ENCODE assay signal across 10 mouse cellular contexts in genomic region chr16:38239729-38240128, GRCm38 (mm10). TPM values are rescaled to one million over a fixed set of nuclear protein-coding genes. Genes with fewer than 3 reads are reported as not detected.
DNase-seq lines count a peak whose midpoint lies in the region; ATAC-seq and TF ChIP-seq lines count a peak whose summit lies in the region.
"Had no signal": no experiment of that assay in that cellular context is flagged by ENCODE, and none has a peak within 500 bp of the region (broad histone marks: within the 10 kb centered on the region; RNA-seq: fewer than 3 reads in every experiment).

No protein-coding gene starts in this region.

- no peak overlapping the region for H3K4me3 ChIP-seq in kidney, embryonic 16.5 days (ENCODE audit: low read length)
- H3K4me3 ChIP-seq in ES-E14 (ENCODE audit: insufficient read depth in 1 of 2, low read depth in 1 of 2, low read length in 2 of 2, poor library complexity in 1 of 2, severe bottlenecking in 1 of 2), result no peak overlapping the region
- H3K4me3 ChIP-seq: myocyte had no signal

- H3K4me2 ChIP-seq in kidney, embryonic 16.5 days (replicated peaks; ENCODE audit: low read depth, low read length), result no peak overlapping the region

- no peak for ATAC-seq in kidney, embryonic 16.5 days (ENCODE audit: low FRiP score, low TSS enrichment)
- peak; percentile 87 for ATAC-seq in inflammation-experienced regulatory T-cells, adult 6 months

- H3K4me1 ChIP-seq in kidney, embryonic 16.5 days (ENCODE audit: insufficient read depth, low read length), result no peaks in the 10 kb centered on the region
- H3K4me1 ChIP-seq in ES-E14 (ENCODE audit: control insufficient read depth in 2 of 2, insufficient read depth in 2 of 2, low read length in 2 of 2, poor library complexity in 1 of 2), result no peaks in the 10 kb centered on the region

- H3K9me3 ChIP-seq in kidney, embryonic 16.5 days (ENCODE audit: low read length), result no peaks in the 10 kb centered on the region
- no peaks in the 10 kb centered on the region for H3K9me3 ChIP-seq in ES-E14 (ENCODE audit: control insufficient read depth, insufficient read depth, low read depth, low read length)

- H3K27ac ChIP-seq in kidney, embryonic 16.5 days (ENCODE audit: low read length), result no peak overlapping the region
- H3K27ac ChIP-seq in ES-E14 (ENCODE audit: insufficient read depth, low read depth, low read length, poor library complexity, severe bottlenecking), result no peak overlapping the region

- peaks cover 23% of the 10 kb centered on the region for H3K36me3 ChIP-seq in kidney, embryonic 16.5 days (ENCODE audit: insufficient read depth, low read length)
- peaks cover 4% of the 10 kb centered on the region; the same call in 1 of the 2 replicates for H3K36me3 ChIP-seq in ES-E14 (ENCODE audit: control insufficient read depth, insufficient read depth, low read length, poor library complexity, severe bottlenecking)

- H3K9ac ChIP-seq in kidney, embryonic 16.5 days (replicated peaks; ENCODE audit: low read length), result no peak overlapping the region
- H3K9ac ChIP-seq in ES-E14 (ENCODE audit: insufficient read depth, low read depth, low read length, poor library complexity, severe bottlenecking), result no peak overlapping the region

- WGBS in kidney, embryonic 16.5 days, result 76% methylated on average over 5 of the region's 5 CpGs

- peak; percentile 20 for DNase-seq in kidney, adult 11 months
- DNase-seq in ES-E14 (ENCODE audit: low read depth, low spot score), result peak; percentile 49
- DNase-seq in c-Kit-positive CD71-negative TER-119-negative erythroid progenitor cells, embryonic 14.5 days (ENCODE audit: low read depth), result peak; percentile 80
- DNase-seq in lung, postnatal 36 days, result peak; percentile 82
- DNase-seq in thymus, adult 18-20 months, result peak; percentile 48 to 69
- no peak for DNase-seq in yolk sac, embryonic 10.5 days (ENCODE audit: low spot score)

- H3K27me3 ChIP-seq in kidney, embryonic 16.5 days (ENCODE audit: insufficient read depth, low read length), result no peaks in the 10 kb centered on the region

- in situ Hi-C loops in ES-E14 (cut with MboI; ENCODE audit: low sequenced_read_pairs in 2 of 2, unreplicated experiment in 2 of 2), result no loop called here

TF ChIP-seq in ES-E14, 5 proteins besides CTCF, POLR2A, EP300 and RAD21:
- TF ChIP-seq ZNF384 (IDR thresholded peaks at IDR 0.05; ENCODE audit: low read depth, low read length) (no peak), CHD2 (IDR thresholded peaks at IDR 0.05; ENCODE audit: low read depth, low read length) (no peak), HCFC1 (IDR thresholded peaks at IDR 0.05; ENCODE audit: borderline replicate concordance, insufficient read depth, low read length) (no peak), ZC3H11A (IDR thresholded peaks at IDR 0.05; ENCODE audit: borderline replicate concordance, low read depth, low read length) (peak; percentile 28; the same call in 1 of the 2 replicates), MAFK (IDR thresholded peaks at IDR 0.05; ENCODE audit: insufficient read depth, low read depth, low read length) (no peak)

RNA-seq across cellular contexts. Expression of gene Nr1i2, which starts 54.9 kb away (rescaled TPM):
- polyA plus RNA-seq in kidney, embryonic 16.5 days (2015; fragmentation: Nextera tagmentation; extraction: Ambion mirVana), result 0.39 and 0.46 TPM in 2 replicates
- 0.16 and 0.18 TPM in 2 replicates for total RNA-seq in ES-E14 (2012; rRNA removed)
- polyA plus RNA-seq in inflammation-experienced regulatory T-cells, adult 6 months (2017; shearing (Covaris generic)), result not detected
- total RNA-seq: gastrocnemius, adult 8-10 months had no signal
- polyA plus RNA-seq: myocyte had no signal
